Mouse (Mus musculus): ENCODE measurements at regions not wholly inside any gene's neighbourhood (a gene's known extent, or its start where the extent isn't known, plus 50 kb on each side); places are given as distances from the start of the nearest gene placed in this dataset.
"Not testable (repeated sequence)": the region's sequence is repeated elsewhere in the genome, so short reads cannot be mapped to it uniquely, and the experiment has no call there.

GRCm38 (mm10) chr1:113550172-113550571 is 1685.5 kb upstream of the Dsel start:
- no peak for DNase-seq (ENCODE audit: low read depth, low spot score)

- no peak for DNase-seq (ENCODE audit: low read depth, low spot score)
Measured at GRCm38 (mm10) chr1:113539981-113540380, 1675.3 kb upstream of the Dsel start.

- no peak for DNase-seq (ENCODE audit: low read depth, low spot score)
Measured at GRCm38 (mm10) chr1:113530553-113530952, 1665.8 kb upstream of the Dsel start.

GRCm38 (mm10) chr1:113495987-113496386 is 1631.3 kb upstream of the Dsel start:
- DNase-seq (ENCODE audit: low read depth, low spot score), result no peak

- DNase-seq (ENCODE audit: low read depth, low spot score), result no peak
Measured at GRCm38 (mm10) chr1:113490243-113491003, 1625.7 kb upstream of the Dsel start.

GRCm38 (mm10) chr1:113456538-113457273 is 1592.0 kb upstream of the Dsel start:
- no peak for DNase-seq (ENCODE audit: low read depth, low spot score)

- no peak for DNase-seq (ENCODE audit: low read depth, low spot score)
Measured at GRCm38 (mm10) chr1:113433701-113434100, 1569.0 kb upstream of the Dsel start.

- no peak for DNase-seq (ENCODE audit: low read depth, low spot score)
Measured at GRCm38 (mm10) chr1:113431266-113431665, 1566.5 kb upstream of the Dsel start.

- no peak for DNase-seq (ENCODE audit: low read depth, low spot score)
Measured at GRCm38 (mm10) chr1:113412858-113413257, 1548.1 kb upstream of the Dsel start.

GRCm38 (mm10) chr1:113395267-113395824 is 1530.6 kb upstream of the Dsel start:
- DNase-seq (ENCODE audit: low read depth, low spot score), result no peak

GRCm38 (mm10) chr1:113394326-113394725 is 1529.6 kb upstream of the Dsel start:
- DNase-seq (ENCODE audit: low read depth, low spot score), result not testable (repeated sequence)

- no peak for DNase-seq (ENCODE audit: low read depth, low spot score)
Measured at GRCm38 (mm10) chr1:113392962-113393361, 1528.2 kb upstream of the Dsel start.

GRCm38 (mm10) chr1:113389920-113390319 is 1525.2 kb upstream of the Dsel start:
- DNase-seq (ENCODE audit: low read depth, low spot score), result no peak

GRCm38 (mm10) chr1:113384888-113385430 is 1520.2 kb upstream of the Dsel start:
- DNase-seq (ENCODE audit: low read depth, low spot score), result no peak

GRCm38 (mm10) chr1:113383717-113384116 is 1519.0 kb upstream of the Dsel start:
- no peak for DNase-seq (ENCODE audit: low read depth, low spot score)

- no peak for DNase-seq (ENCODE audit: low read depth, low spot score)
Measured at GRCm38 (mm10) chr1:113372679-113373078, 1508.0 kb upstream of the Dsel start.

- DNase-seq (ENCODE audit: low read depth, low spot score), result no peak
Measured at GRCm38 (mm10) chr1:113358242-113358641, 1493.5 kb upstream of the Dsel start.

GRCm38 (mm10) chr1:113308037-113308436 is 1443.3 kb upstream of the Dsel start:
- no peak for DNase-seq (ENCODE audit: low read depth, low spot score)

GRCm38 (mm10) chr1:113297807-113298206 is 1433.1 kb upstream of the Dsel start:
- no peak for DNase-seq (ENCODE audit: low read depth, low spot score)

- DNase-seq (ENCODE audit: low read depth, low spot score), result no peak
Measured at GRCm38 (mm10) chr1:113288242-113288641, 1423.5 kb upstream of the Dsel start.

- DNase-seq (ENCODE audit: low read depth, low spot score), result no peak
Measured at GRCm38 (mm10) chr1:113284122-113284521, 1419.4 kb upstream of the Dsel start.

GRCm38 (mm10) chr1:113259421-113259820 is 1394.7 kb upstream of the Dsel start:
- DNase-seq (ENCODE audit: low read depth, low spot score), result no peak

Data from forelimb bud, embryonic 11.5 days (tissue).